Mouse (Mus musculus) hindbrain, embryonic 16.5 days (tissue): ENCODE results near the gene Crcp. TPM values are rescaled to one million over a fixed set of nuclear protein-coding genes. Genes with fewer than 3 reads are reported as not detected.

Experiments used
- ATAC-seq: fragments of 200-750 bp; cut with Nextera tagmentation; 2 replicates; pipeline ENCODE4 v1.8.0; 2017; ENCODE audit warnings: moderate TSS enrichment, moderate library complexity
- H3K27ac ChIP-seq: fragments of 300-500 bp; sonication (generic); 2 replicates; pipeline ENCODE4 v1.5.1; 2014; ENCODE audit warnings: low read depth, mild to moderate bottlenecking, control low read depth, low read length, moderate library complexity
- H3K27me3 ChIP-seq: fragments of 300-500 bp; sonication (generic); replicated peaks from 2 replicates; pipeline ENCODE4 v1.6.1; 2014; ENCODE audit warnings: low read length; ENCODE audit not compliant: control insufficient read depth, insufficient read depth
- H3K36me3 ChIP-seq: fragments of 300-500 bp; sonication (generic); 2 replicates; pipeline ENCODE4 v1.6.1; 2014; ENCODE audit warnings: mild to moderate bottlenecking, low read length, moderate library complexity, mixed read lengths; ENCODE audit not compliant: control insufficient read depth, insufficient read depth
- H3K4me1 ChIP-seq: fragments of 300-500 bp; sonication (generic); 2 replicates; pipeline ENCODE4 v1.6.1; 2014; ENCODE audit warnings: low read depth, low read length; ENCODE audit not compliant: control insufficient read depth, insufficient read depth
- H3K4me2 ChIP-seq: fragments of 300-500 bp; sonication (generic); 2 replicates; pipeline ENCODE4 v1.6.1; 2014; ENCODE audit warnings: mild to moderate bottlenecking, low read length, control low read depth, moderate library complexity
- H3K4me3 ChIP-seq: fragments of 300-500 bp; sonication (generic); 2 replicates; pipeline ENCODE4 v1.5.1; 2014; ENCODE audit warnings: mild to moderate bottlenecking, low read length, control low read depth, moderate library complexity
- H3K9ac ChIP-seq: fragments of 300-500 bp; sonication (generic); 2 replicates; pipeline ENCODE4 v1.6.1; 2014; ENCODE audit warnings: low read depth, mild to moderate bottlenecking, control low read depth, low read length, moderate library complexity
- H3K9me3 ChIP-seq: fragments of 300-500 bp; sonication (generic); 2 replicates; pipeline ENCODE4 v1.6.1; 2014; ENCODE audit warnings: mild to moderate bottlenecking, low read length, moderate library complexity; ENCODE audit not compliant: control insufficient read depth
- WGBS: fragments of 180-500 bp; shearing (Covaris S2); extraction: QIAGEN DNeasy Blood & Tissue Kit; methylation state at CpG from one replicate; pipeline ENCODE4 v1.1.7; 2014; 5-methylcytosine and 5-hydroxymethylcytosine counted together
- polyA plus RNA-seq: library from polyadenylated mRNA; unstranded; fragments of >200 nt; fragmentation: Nextera tagmentation; extraction: Ambion mirVana; gene quantifications from 2 replicates; pipeline ENCODE4 v1.2.1, GENCODE M21; 2015

Crcp gene
- polyA plus RNA-seq, 1 experiment from 2014 or later: 92.1 TPM

GRCm38 (mm10) chr5:130062096-130062495 lies 33.0 kb downstream of the Crcp start:
- 64% methylated on average over 2 of the region's 2 CpGs for WGBS
- Histone ChIP-seq H3K27me3 (no peaks in the 10 kb centered on the region), H3K4me3 (no peak overlapping the region), H3K4me2 (no peak overlapping the region), H3K9me3 (no peaks in the 10 kb centered on the region), H3K4me1 (no peaks in the 10 kb centered on the region), H3K27ac (no peak overlapping the region), H3K36me3 (peaks cover 5% of the 10 kb centered on the region), H3K9ac (no peak overlapping the region)
- ATAC-seq: no peak

GRCm38 (mm10) chr5:130063760-130064159 lies 34.7 kb downstream of the Crcp start:
- ATAC-seq: no peak
- no peaks in the 10 kb centered on the region for H3K27me3 ChIP-seq
- peaks cover 5% of the 10 kb centered on the region for H3K36me3 ChIP-seq
- WGBS: 78% methylated on average over 2 of the region's 2 CpGs
- no peaks in the 10 kb centered on the region for H3K4me1 ChIP-seq
- no peak overlapping the region for H3K27ac ChIP-seq
- no peak overlapping the region for H3K4me2 ChIP-seq
- H3K9ac ChIP-seq: no peak overlapping the region
- H3K4me3 ChIP-seq: no peak overlapping the region
- H3K9me3 ChIP-seq: no peaks in the 10 kb centered on the region

GRCm38 (mm10) chr5:130065579-130065978 lies 36.5 kb downstream of the Crcp start:
- no peaks in the 10 kb centered on the region for H3K36me3 ChIP-seq
- no peaks in the 10 kb centered on the region for H3K4me1 ChIP-seq
- H3K9me3 ChIP-seq: no peaks in the 10 kb centered on the region
- no peaks in the 10 kb centered on the region for H3K27me3 ChIP-seq
- no peak for ATAC-seq
- H3K27ac ChIP-seq: no peak overlapping the region
- no peak overlapping the region for H3K9ac ChIP-seq
- 94% methylated on average over 1 of the region's 1 CpGs for WGBS
- no peak overlapping the region for H3K4me2 ChIP-seq
- no peak overlapping the region for H3K4me3 ChIP-seq

GRCm38 (mm10) chr5:130067841-130068264 lies 38.8 kb downstream of the Crcp start:
- H3K27ac ChIP-seq: no peak overlapping the region
- no peak overlapping the region for H3K9ac ChIP-seq
- no peaks in the 10 kb centered on the region for H3K9me3 ChIP-seq
- H3K4me2 ChIP-seq: no peak overlapping the region
- no peaks in the 10 kb centered on the region for H3K27me3 ChIP-seq
- no peak for ATAC-seq
- no peak overlapping the region for H3K4me3 ChIP-seq
- H3K36me3 ChIP-seq: no peaks in the 10 kb centered on the region
- WGBS: 81% methylated on average over 3 of the region's 3 CpGs
- no peaks in the 10 kb centered on the region for H3K4me1 ChIP-seq

GRCm38 (mm10) chr5:130073026-130073425 lies 43.9 kb downstream of the Crcp start, which contains the start of gene Tpst1:
Gene Tpst1, plus strand, starts transcription at chr5:130073326.
- Histone ChIP-seq H3K4me2 (no peak within 1 kb of the TSS), H3K36me3 (no peaks in the 10 kb centered on the region), H3K4me3 (no peak within 1 kb of the TSS), H3K27ac (no peak within 1 kb of the TSS), H3K4me1 (no peaks in the 10 kb centered on the region), H3K9me3 (no peaks in the 10 kb centered on the region), H3K9ac (no peak within 1 kb of the TSS), H3K27me3 (no peaks in the 10 kb centered on the region)
- ATAC-seq: no peak
- 89% methylated on average over 6 of the region's 6 CpGs for WGBS

- Histone ChIP-seq H3K4me3 (no peak overlapping the region), H3K27me3 (no peaks in the 10 kb centered on the region), H3K9ac (no peak overlapping the region), H3K4me2 (no peak overlapping the region), H3K9me3 (no peaks in the 10 kb centered on the region), H3K4me1 (no peaks in the 10 kb centered on the region; the same call in 1 of the 2 replicates), H3K36me3 (no peaks in the 10 kb centered on the region), H3K27ac (no peak overlapping the region)
- WGBS: 72% methylated on average over 6 of the region's 6 CpGs
- no peak for ATAC-seq
These were observed 45.4 kb downstream of the Crcp start for GRCm38 (mm10) chr5:130074491-130074890.

- no peak overlapping the region for H3K4me2 ChIP-seq
- no peaks in the 10 kb centered on the region for H3K9me3 ChIP-seq
- no peak overlapping the region for H3K27ac ChIP-seq
- no peaks in the 10 kb centered on the region for H3K27me3 ChIP-seq
- H3K4me1 ChIP-seq: peaks cover 6% of the 10 kb centered on the region
- no peak overlapping the region for H3K9ac ChIP-seq
- 69% methylated on average over 6 of the region's 6 CpGs for WGBS
- H3K36me3 ChIP-seq: no peaks in the 10 kb centered on the region
- H3K4me3 ChIP-seq: no peak overlapping the region
- ATAC-seq: no peak
These were observed 47.3 kb downstream of the Crcp start for GRCm38 (mm10) chr5:130076396-130076795.

GRCm38 (mm10) chr5:130078096-130078833 lies 49.2 kb downstream of the Crcp start:
- Histone ChIP-seq H3K27ac (no peak overlapping the region), H3K4me2 (no peak overlapping the region), H3K27me3 (no peaks in the 10 kb centered on the region), H3K9ac (no peak overlapping the region), H3K9me3 (no peaks in the 10 kb centered on the region), H3K4me1 (peaks cover 6% of the 10 kb centered on the region), H3K36me3 (no peaks in the 10 kb centered on the region), H3K4me3 (no peak overlapping the region)
- no peak for ATAC-seq
- 82% methylated on average over 9 of the region's 9 CpGs for WGBS

GRCm38 (mm10) chr5:130078834-130079156 lies 49.7 kb downstream of the Crcp start:
- Histone ChIP-seq H3K4me2 (peak overlapping the region; percentile 74), H3K4me3 (peak overlapping the region; percentile 77), H3K27me3 (no peaks in the 10 kb centered on the region), H3K27ac (peak overlapping the region; percentile 46; the same call in 1 of the 2 replicates), H3K9me3 (no peaks in the 10 kb centered on the region), H3K36me3 (no peaks in the 10 kb centered on the region), H3K9ac (peak overlapping the region; percentile 87), H3K4me1 (peaks cover 6% of the 10 kb centered on the region)
- no peak for ATAC-seq
- WGBS: 49% methylated on average over 6 of the region's 6 CpGs
